Mouse (Mus musculus) c-Kit-positive CD71-positive TER-119-negative erythroid progenitor cells, embryonic 14.5 days (primary cell): ENCODE data around the gene Ehd2.
"Not testable (repeated sequence)": the region's sequence is repeated elsewhere in the genome, so short reads cannot be mapped to it uniquely, and the experiment has no call there.

Experiments used
- DNase-seq: peaks from one replicate; pipeline ENCODE4 v3.0.0-alpha.2; 2013; ENCODE audit warnings: low read depth

Ehd2 gene

GRCm38 (mm10) chr7:15945721-15946536 is 21.4 kb downstream of the Ehd2 start, which contains the start of gene Nop53:
Nop53 (minus strand) TSS chr7:15946074.
- DNase-seq: peak; percentile 98

- DNase-seq: no peak
These were observed 22.2 kb downstream of the Ehd2 start for GRCm38 (mm10) chr7:15945211-15945610.

GRCm38 (mm10) chr7:15944311-15944710 is 23.1 kb downstream of the Ehd2 start:
- DNase-seq: no peak

GRCm38 (mm10) chr7:15938621-15939020 is 28.7 kb downstream of the Ehd2 start:
- DNase-seq: no peak

GRCm38 (mm10) chr7:15937491-15937890 is 29.9 kb downstream of the Ehd2 start:
- DNase-seq: no peak

- DNase-seq: no peak
These were observed 33.7 kb downstream of the Ehd2 start for GRCm38 (mm10) chr7:15933437-15934359.

- no peak for DNase-seq
These were observed 35.7 kb downstream of the Ehd2 start for GRCm38 (mm10) chr7:15931635-15932034.

- no peak for DNase-seq
These were observed 36.8 kb downstream of the Ehd2 start for GRCm38 (mm10) chr7:15930543-15930942.

- no peak for DNase-seq
These were observed 37.5 kb downstream of the Ehd2 start for GRCm38 (mm10) chr7:15929910-15930309.

GRCm38 (mm10) chr7:15922220-15922773 is 45.1 kb downstream of the Ehd2 start, which contains the start of gene Selenow:
Selenow (minus strand) TSS chr7:15922402.
- DNase-seq: peak; percentile 89

- peak; percentile 36 for DNase-seq
These were observed 45.6 kb downstream of the Ehd2 start for GRCm38 (mm10) chr7:15921796-15922195.

- no peak for DNase-seq
These were observed 46.6 kb downstream of the Ehd2 start for GRCm38 (mm10) chr7:15920645-15921190.

- no peak for DNase-seq
These were observed 47.4 kb downstream of the Ehd2 start for GRCm38 (mm10) chr7:15919947-15920346.

GRCm38 (mm10) chr7:15918371-15918770 is 49.0 kb downstream of the Ehd2 start:
- no peak for DNase-seq

- no peak for DNase-seq
These were observed 50.4 kb downstream of the Ehd2 start for GRCm38 (mm10) chr7:15916996-15917395.

GRCm38 (mm10) chr7:15916134-15916723 is 51.1 kb downstream of the Ehd2 start:
- DNase-seq: no peak

- DNase-seq: not testable (repeated sequence)
These were observed 51.7 kb downstream of the Ehd2 start for GRCm38 (mm10) chr7:15915695-15916094.

GRCm38 (mm10) chr7:15914751-15915150 is 52.6 kb downstream of the Ehd2 start:
- DNase-seq: no peak

GRCm38 (mm10) chr7:15914252-15914651 is 53.1 kb downstream of the Ehd2 start:
- peak; percentile 46 for DNase-seq

GRCm38 (mm10) chr7:15912183-15912582 is 55.2 kb downstream of the Ehd2 start:
- DNase-seq: peak; percentile 61

- DNase-seq: no peak
These were observed 56.8 kb downstream of the Ehd2 start for GRCm38 (mm10) chr7:15910521-15910920.
